Mouse (Mus musculus) gastrocnemius, postnatal 14 days (tissue): Measurements from ENCODE around the gene Gm17334. TPM values are rescaled to one million over a fixed set of nuclear protein-coding genes. Genes with fewer than 3 reads are reported as not detected.
A peak's percentile ranks its signal among the peaks of the same experiment; 100 is the strongest.

Experiments
- DNase-seq: peaks from one replicate; pipeline ENCODE4 v3.0.0; 2021; ENCODE audit warnings: mixed read lengths
- intact Hi-C: fragments of 180-260 bp; cut with DNase I; formaldehyde crosslinking; loops from one replicate; pipeline ENCODE4 v1.15.1; 2025; ENCODE audit warnings: low total_unique reads
- total RNA-seq, 2 experiments: library from RNA; stranded (reverse); gene quantifications; 2 replicates each; pipeline ENCODE4 v1.2.3; 2021

Gm17334 gene
- total RNA-seq, 2 experiments from 2014 or later = 0.23 to 0.33 TPM

DNA sequence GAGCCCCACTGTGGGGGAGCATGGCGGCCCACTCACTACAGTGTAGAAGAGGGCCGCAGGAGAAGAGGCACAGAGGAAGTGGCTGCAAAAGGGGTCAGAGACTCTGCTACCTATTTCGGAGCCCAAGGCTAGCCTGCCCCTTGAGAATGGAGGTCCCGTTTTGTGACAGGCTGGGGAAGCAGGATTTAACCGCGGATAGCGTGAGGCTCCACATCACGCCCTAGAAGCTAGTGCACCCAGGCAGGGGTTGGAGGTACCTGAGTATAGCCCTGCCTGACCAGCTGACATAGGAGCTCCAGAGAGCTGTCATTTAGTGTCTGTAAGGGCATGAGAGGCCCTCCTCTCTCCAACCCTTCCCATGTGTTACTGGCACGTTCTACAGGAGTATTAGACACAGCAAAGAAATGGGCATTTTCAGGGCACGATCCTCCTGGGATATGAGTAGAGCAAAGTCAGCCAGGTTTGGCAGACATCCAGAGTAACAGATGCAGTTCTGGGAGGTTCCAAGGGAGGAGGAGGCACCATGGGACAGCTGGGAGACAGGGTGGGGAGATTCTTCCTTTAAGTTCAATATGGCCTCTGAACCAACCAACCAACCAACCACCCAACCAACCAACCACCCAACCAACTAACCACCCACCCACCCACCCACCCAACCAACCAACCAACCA, 25.2 kb upstream of the Gm17334 start:
- no peak for DNase-seq
- intact Hi-C loops = no loop called here

DNA sequence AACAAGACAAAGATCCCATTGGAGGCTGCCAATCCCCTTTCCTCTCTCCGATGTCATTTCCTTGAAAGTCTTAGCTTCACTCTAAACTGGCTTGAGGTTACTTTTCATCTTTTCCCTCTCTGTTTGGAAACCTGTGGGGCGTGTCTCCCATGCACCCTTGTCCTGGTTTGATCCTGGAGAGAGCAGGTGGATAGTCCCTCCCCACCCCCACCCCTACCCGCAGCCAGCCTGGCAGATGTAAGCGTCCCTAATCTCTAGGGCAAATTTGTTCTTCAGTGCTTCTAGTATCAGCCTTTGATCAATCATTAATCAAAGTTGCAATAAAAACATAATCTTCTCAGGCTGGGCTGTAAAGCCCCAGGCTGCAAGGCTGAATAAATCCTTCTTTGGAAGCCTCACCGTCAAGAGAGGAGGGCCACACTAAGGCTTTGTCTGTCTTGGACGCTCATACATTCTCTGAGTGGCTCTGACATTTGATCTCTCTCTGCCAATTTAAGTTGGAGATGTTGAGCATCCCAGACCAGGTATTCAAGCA, 24.5 kb upstream of the Gm17334 start:
- intact Hi-C loops = no loop called here
- no peak for DNase-seq

DNA sequence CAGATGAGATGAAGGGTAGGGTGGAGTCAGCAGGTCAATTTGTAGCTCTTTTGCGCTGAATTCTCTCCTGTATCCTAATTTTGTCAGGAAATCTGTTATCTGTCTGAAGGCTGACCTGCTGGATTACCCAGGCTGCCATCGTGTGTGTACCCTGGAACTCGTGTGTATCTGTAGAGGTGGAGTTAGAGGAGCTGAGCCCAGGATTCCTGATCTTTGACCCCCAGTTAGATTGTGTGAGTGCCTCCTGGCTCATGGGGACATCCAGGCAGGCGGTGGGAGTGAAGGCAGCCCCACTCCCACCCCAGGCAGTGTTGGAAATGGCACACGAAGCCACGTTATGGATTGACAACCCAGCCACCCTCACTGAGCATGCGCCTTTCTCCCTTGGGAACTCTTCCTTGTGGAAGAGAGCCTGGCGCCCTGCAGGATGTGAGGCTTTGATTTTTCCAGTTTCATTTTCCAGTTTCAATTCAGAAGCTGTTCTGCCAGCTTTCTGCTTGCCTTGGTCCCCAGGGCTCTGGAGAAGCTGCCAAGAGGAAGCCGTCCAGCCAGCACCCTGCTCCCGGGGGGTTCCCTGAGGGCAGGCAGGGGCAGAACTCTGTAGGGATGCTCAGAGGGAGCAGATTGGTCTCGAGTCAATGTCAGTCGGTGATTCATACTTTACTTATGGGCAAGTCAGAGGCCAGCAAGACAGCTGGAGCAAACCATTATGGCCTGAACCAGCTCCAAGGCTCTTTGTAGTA, 23.6 kb upstream of the Gm17334 start:
- intact Hi-C loops = no loop called here
- peak; percentile 41 for DNase-seq

DNA sequence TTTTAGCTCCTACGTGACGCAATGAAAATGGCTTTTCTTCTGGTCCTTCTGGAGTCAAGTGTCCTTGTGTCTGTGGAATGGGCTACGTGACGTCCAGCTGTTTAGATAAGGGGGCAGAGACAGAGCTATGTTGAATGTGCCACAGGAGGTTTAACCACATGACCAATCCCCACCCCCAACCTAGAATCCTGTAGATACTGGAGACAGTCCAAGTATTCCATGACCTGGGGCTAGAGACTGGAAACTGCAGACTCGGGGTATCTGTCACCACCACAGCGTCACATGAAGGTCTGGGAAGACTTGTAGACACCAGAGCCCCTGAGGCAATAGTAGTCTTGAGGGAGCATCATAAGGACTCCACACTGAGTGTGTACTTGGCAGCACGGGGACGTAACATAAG, 22.8 kb upstream of the Gm17334 start:
- intact Hi-C loops = no loop called here

DNA sequence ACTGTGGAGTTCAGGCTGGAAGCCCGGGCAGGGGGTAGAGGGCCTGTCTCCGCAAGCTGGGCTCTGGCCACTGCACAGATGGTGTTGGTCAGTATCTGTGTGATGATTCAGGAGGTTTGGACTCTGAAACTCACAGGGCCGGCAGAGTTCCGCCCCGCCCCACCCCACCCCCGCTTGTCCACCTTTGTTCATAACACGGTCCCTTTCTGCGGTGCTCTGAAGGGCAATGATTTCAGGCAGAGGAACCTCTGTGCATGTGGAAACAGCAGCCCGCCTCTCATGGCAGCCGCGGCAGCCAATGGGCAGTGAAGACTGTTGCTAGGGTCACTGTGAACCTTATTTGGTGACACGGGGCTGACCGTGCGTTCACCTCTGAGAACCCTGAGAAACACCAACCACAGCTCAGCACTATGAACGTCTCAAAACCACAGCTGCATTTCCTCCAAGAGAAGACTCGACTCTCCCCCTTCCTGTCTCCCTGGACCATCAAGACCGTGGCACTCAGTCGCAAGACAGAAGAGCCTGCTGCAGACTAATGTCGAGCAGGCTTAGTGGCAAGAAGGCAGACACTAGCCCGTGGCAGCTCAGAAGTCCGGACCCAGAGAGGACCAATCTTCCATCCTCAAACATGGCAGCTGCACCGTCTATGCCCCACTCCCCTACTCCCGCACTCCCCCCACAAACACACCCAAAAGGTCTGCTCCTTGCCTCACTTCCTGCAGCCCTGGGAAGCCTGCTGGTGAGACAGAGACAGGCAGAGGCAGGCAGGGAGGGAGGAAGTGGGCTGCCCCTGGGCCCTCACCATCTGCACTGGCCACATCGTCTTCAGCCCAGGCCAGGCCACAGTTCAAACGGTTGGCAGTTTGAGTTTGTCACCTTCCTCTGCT, 21.9 kb upstream of the Gm17334 start:
- DNase-seq = no peak
- intact Hi-C loops = no loop called here

More for the DNA sequence above, 22.8 kb upstream of the Gm17334 start:
- DNase-seq = no peak

DNA sequence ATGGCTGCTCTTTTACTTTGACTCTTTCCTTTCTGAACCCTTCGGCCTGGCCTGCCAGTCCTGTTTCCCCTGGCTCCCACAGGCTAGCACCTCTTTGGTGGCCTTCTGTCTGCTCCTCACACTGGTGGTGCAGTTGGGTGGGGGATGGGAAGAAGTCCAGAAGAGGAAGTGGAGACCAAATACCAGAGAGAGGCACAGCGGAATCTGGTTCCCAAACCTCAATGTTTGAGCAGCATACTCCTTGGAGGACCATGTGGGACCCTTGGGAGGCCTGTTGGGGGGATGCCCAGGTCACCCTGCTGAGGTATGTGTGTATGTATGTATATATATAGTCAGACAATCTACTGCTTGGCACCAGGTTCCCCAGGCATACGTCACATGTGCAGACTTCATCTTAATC, 21.0 kb upstream of the Gm17334 start:
- no peak for DNase-seq

DNA sequence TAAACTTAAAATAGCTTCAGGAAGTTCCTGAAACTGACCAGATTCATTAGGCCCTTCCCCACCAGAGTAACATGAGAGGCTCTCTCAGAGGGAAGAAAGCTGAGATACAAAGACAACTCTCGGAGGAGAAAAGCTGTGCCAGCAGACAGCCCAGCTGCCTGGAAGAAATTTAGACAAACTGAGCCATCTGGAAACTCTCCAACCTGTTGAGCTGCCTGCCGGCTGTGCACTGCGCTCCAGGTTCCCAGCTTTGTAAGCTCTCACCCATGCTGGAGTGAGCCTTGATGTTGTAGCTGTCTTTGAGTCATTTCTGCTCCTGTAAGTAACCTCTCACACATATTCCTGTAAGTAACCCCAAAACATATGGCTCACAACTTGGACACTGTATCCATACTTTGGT, 20.0 kb upstream of the Gm17334 start:
- intact Hi-C loops = no loop called here
- peak; percentile 50 for DNase-seq

More for the DNA sequence above, 21.0 kb upstream of the Gm17334 start:
- intact Hi-C loops = no loop called here

DNA sequence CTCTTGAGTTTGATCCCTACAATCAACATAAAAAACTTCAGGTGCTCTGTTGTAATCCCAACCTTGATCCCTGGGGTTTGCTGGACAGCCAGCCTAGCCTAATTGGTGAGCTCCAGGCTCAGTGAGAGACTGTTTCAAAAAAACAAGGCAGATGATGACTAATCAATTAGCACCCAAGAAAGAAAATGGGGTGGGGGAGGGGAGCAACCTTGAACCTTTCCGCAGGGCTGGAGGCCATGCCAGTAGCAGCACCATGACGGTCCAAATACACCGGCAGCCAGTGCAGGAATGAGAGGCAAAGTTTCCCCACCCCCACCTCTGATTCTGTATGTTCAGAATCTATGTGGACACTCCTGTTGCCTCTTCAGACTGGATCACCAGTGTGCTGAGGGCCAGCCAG, 16.3 kb upstream of the Gm17334 start:
- no peak for DNase-seq
- intact Hi-C loops = no loop called here

DNA sequence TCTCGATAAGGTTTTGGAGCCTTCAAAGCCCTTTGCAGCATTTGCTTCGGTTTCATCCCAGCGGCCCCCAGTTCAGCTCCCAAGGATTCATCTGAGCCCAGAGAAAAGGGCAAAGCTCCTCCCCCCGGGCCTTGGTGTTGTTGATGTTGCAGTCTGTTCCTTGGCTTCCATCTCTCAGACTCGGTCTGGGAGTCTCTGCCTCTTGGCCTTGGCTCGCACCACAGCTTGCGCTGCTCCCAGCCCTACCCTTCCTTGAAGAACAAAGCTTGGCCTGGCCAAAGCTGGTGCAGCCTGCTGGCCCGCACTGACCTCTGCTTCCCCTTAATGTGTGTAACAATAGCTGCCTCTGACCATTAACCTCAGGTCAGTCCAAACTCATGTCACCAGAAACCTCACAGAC, 15.2 kb upstream of the Gm17334 start:
- intact Hi-C loops = no loop called here
- DNase-seq = peak; percentile 56

DNA sequence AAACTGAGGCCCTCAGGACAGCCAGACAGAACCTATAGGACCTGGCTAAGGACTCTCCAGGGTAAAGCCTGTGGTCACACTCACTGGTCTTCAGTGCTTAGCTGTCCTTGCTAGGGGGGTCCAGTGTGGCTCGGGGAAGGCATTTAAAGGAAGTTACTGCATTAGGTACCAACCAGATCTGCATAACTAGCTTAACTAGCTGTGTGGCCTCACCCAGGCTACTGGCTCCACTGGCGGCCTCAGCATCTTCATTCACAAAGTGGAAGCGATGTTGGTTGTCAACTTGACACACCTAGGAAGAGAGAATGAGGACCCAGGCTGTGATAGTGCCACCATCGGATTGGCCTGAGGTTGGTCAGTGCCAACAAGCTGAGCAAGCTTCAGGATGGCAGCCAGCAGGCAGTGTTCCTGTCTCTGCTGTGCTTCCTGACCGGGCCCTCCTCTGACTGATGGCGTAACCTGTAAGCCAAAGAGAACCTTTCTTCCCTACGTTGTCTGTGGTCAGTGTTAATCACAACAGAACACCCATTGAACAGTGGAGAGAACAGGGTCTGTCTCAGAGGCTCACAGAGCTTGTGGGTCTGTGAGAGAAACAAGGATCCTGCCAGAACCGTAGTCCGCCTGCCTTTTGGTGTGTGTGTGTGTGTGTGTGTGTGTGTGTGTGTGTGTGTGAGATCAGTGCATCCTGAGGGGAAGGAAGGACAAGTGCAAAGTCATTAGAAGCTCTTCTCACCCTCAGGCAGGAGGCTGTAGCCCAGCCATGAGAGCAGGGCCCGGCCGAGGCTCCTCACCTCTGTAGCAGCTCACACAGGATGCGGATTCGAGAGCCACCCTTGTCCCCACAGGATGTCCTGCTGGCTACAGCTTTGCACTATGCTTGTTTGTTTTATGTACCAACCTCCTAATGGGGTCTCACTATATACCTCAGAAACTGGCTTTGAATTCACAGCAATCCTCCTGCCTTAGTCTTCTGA, 13.4 kb upstream of the Gm17334 start:
- intact Hi-C loops = no loop called here
- no peak for DNase-seq

DNA sequence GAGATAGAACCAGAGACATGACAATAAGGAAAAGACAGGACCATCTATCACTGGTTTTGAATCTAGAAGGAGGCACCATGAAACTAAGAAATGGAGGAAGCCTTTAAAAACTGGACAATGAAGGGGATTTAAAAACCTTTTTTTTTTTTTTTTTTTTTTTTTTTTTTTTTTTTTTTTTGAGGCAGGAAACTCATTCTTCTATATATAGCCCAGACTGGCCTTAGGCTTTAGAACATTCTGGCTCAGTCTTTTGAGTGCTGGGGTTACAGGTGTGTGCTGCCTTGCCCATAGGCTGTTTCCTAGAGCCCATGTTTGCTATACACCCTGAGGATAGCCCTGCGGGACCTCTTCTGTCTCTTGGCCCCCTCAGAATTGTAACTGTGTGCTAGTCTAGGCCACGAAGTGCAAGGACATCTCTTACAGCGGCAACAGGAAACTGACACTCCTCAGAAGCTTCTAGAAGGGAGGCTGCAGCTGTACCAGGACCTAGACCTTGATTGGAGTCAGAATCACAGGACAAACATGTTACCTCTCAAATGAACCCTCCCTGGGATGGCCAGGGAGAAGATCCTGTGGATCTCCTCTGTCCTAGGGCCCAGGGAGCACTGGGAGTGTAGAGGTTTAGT, 12.4 kb upstream of the Gm17334 start:
- no peak for DNase-seq
- intact Hi-C loops = no loop called here

DNA sequence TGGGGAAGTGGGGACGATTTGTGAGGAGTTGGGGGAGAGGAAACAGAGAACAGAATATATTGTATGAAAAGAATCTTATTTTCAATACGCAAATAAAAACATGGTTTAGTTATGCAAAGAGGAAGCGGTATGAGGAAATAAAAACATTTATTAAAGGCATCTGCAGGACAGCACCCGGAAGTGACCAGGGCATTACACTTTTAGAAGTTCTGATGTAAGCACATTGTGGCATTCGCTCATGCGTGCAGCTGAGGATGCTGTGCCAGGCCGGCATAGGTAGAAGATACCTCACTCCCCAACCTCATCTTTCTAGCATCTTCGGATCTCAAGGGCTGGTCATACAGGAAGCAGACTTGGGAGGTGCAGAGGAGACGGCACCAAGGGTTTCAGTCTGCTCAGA, 10.3 kb upstream of the Gm17334 start:
- DNase-seq = no peak
- intact Hi-C loops = no loop called here

DNA sequence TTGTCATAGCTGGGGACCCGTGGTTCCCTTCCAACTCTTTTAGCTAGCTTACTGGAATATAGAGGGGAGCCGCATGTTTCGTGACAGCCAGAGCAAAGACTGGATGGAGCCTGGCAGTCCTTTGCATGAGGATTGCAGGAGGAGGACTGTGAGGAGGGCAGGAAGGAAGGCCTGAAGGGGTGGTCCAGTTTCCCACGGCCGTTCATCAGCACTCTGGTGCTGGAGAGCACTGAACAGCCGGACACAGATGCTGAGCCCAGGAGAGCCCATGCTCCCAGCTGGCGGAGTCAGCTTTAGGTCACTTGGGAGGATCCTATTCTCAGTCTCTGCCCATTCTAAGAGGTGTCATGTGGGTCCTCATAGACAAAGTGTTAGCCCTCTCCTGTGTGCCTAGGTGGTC, 9.0 kb upstream of the Gm17334 start:
- intact Hi-C loops = no loop called here
- no peak for DNase-seq

DNA sequence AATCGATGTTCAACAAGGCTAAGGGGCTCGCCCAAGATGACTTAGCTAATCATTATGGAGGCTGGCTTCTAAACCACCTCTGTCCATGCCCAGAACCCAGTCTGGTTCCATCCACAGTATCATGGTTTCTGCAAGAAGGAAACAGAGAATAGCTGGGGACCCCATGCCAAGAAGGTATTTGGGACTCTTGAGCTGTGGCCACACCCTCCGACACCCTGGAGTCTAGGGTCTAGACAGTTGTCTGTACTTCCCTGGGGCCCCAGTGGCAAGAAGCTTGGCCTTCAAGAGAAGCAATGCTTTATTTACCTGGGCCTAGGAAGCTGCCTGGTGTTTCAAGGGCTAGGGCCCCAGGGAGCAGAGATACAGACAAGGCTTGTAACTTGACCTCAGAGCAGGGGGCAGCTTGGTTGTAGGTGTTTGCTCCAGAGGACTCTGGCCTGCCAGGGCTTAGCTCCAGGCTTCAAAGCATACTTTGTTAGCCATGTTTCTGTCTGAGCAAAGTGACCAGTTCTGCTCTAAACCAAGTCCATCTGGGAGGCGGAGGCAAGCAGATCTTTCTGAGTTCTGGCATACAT, 8.3 kb upstream of the Gm17334 start:
- DNase-seq = no peak
- intact Hi-C loops = no loop called here

DNA sequence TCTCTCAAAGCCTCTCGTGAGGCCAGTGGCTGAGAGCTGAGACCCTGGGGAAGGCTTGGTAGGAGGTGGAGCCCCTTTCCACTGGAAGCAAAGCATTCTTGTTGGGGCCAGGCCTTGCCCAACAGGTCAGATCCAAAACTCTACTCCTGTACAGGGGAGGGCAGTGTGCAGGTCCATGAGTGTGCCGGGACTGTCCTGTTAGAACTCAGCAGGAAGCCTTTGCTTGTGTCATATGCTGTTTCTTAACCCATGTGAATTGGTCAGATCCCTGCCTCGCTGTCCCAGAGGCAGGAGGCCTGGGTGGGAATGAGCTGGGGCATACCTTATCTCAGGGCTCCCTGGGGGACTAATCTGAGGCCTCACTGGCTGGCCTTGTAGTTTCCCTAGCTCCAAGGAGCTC, 7.3 kb upstream of the Gm17334 start:
- no peak for DNase-seq
- intact Hi-C loops = no loop called here

DNA sequence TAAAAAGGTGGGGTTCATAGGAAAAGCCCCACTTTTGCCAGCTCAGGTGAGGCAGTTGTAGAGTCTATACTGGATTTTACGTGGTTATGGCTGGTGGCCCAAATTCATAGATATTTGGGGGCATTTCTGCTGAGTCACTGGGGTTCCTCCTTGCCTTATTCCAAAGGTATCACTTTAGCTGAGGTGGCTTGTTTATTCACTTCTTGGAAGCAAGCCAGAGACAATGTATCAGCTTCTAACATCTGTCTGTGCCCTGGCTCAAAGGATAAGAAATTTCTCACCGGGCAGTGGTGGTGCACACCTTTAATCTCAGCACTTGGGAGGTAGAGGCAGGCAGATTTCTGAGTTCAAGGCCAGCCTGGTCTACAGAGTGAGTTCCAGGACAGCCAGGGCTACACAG, 6.8 kb upstream of the Gm17334 start:
- intact Hi-C loops = no loop called here
- DNase-seq = no peak

DNA sequence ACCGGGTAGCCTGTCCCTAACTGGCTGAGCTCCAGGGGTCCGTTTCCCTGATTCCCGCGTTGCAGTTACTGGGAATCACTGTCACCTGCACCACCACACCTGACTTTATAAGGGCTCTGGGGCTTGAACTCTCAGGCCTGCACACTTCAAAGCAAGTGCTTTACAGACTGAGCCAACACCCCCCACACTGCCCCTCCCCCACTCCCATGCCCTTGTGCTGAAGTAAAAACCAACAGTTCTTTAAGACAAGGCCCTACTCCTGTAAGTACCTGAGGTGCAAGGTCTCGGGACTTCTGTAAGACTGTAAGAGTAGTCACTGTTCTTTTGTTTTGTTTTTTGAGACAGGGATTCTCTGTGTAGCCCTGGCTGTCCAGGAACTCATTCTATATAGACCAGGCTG, 5.5 kb upstream of the Gm17334 start:
- intact Hi-C loops = no loop called here

DNA sequence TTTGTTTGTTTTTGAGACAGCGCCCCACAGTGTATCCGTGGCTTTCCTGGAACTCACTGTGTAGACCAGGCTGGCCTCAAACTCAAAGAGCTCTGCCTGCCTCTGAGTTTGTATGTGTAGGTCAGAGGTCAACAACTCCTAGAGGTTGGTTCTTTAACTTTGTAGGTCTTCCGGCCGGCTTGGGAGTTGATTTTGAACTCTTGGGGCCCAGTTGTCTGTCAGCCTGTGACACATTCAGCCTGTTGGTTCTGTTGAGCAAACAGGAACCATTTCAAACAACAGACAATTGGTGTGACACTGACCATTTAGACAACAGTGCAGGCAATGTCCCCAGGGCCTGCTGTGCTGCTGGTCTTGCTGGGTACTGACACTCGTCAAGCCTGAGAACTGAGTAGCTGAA, 4.7 kb upstream of the Gm17334 start:
- intact Hi-C loops = no loop called here
- DNase-seq = no peak

More for the DNA sequence above, 5.5 kb upstream of the Gm17334 start:
- no peak for DNase-seq
